ENCODE assay signal across 9 mouse cellular contexts in genomic region chrX:61722281-61723028, GRCm38 (mm10). TPM values are rescaled to one million over a fixed set of nuclear protein-coding genes. Genes with fewer than 3 reads are reported as not detected.
A peak's percentile ranks its signal among the peaks of the same experiment; 100 is the strongest.
DNase-seq lines count a peak whose midpoint lies in the region; ATAC-seq lines count a peak whose summit lies in the region.
"Had no signal": no experiment of that assay in that cellular context is flagged by ENCODE, and none has a peak within 500 bp of the region (broad histone marks: within the 10 kb centered on the region; RNA-seq: fewer than 3 reads in every experiment).

No protein-coding gene starts in this region.

- H3K36me3 ChIP-seq in heart, embryonic 16.5 days (ENCODE audit: control insufficient read depth, insufficient read depth): no peaks in the 10 kb centered on the region
- no peaks in the 10 kb centered on the region for H3K36me3 ChIP-seq in liver, embryonic 12.5 days

- H3K9me3 ChIP-seq in heart, embryonic 16.5 days (replicated peaks; ENCODE audit: control insufficient read depth, low read length): no peaks in the 10 kb centered on the region
- no peaks in the 10 kb centered on the region for H3K9me3 ChIP-seq in liver, embryonic 12.5 days (replicated peaks)

- H3K4me2 ChIP-seq in heart, embryonic 16.5 days (ENCODE audit: low read depth, low read length): peak overlapping the region; percentile 63
- peak overlapping the region; percentile 47 for H3K4me2 ChIP-seq in liver, embryonic 12.5 days

- DNase-seq in right cerebral cortex, postnatal 36 days (ENCODE audit: low spot score in 2 of 2): peak; percentile 3 to 12
- no peak for DNase-seq in right cerebral cortex, postnatal 4 days
- peak; percentile 60 to 62 for DNase-seq in cerebellum, postnatal 10 days
- peak; percentile 42 for DNase-seq in retina, postnatal 1 day
- no peak for DNase-seq in urinary bladder, adult 2 months (ENCODE audit: low spot score)
- no peak for DNase-seq in adrenal gland, postnatal 4 days (ENCODE audit: low spot score in 2 of 2)

- no peaks in the 10 kb centered on the region for H3K27me3 ChIP-seq in heart, embryonic 16.5 days (ENCODE audit: control insufficient read depth, insufficient read depth, low read length)
- H3K27me3 ChIP-seq in liver, embryonic 12.5 days (replicated peaks): no peaks in the 10 kb centered on the region

- H3K4me1 ChIP-seq in heart, embryonic 16.5 days (ENCODE audit: control insufficient read depth, insufficient read depth, low read length): no peaks in the 10 kb centered on the region
- 0 out of 2 replicates have a peak, but pooled peaks cover 3% of the 10 kb centered on the region for H3K4me1 ChIP-seq in liver, embryonic 12.5 days

- no peak overlapping the region for H3K9ac ChIP-seq in heart, embryonic 16.5 days (ENCODE audit: low read length)
- no peak overlapping the region for H3K9ac ChIP-seq in liver, embryonic 12.5 days

- WGBS in heart, embryonic 16.5 days: 13% methylated on average over 12 of the region's 12 CpGs
- 7% methylated on average over 12 of the region's 12 CpGs for WGBS in liver, embryonic 12.5 days (ENCODE audit: insufficient replicate concordance)

- peak overlapping the region; percentile 42 for H3K4me3 ChIP-seq in heart, embryonic 16.5 days (ENCODE audit: low read length)
- no peak overlapping the region for H3K4me3 ChIP-seq in liver, embryonic 12.5 days

- no peak overlapping the region for H3K27ac ChIP-seq in heart, embryonic 16.5 days (ENCODE audit: low read length)
- no peak overlapping the region for H3K27ac ChIP-seq in liver, embryonic 12.5 days
- H3K27ac ChIP-seq: macrophage had no signal

- ATAC-seq in heart, embryonic 16.5 days (replicated peaks; ENCODE audit: extremely low read depth, insufficient read depth, low FRiP score): peak; percentile 28; the same call in 1 of the 2 replicates
- ATAC-seq in liver, embryonic 12.5 days: peak; percentile 62; the same call in 1 of the 2 replicates

RNA-seq across cellular contexts. Expression of gene Ldoc1, which starts 13.2 kb away (rescaled TPM):
- polyA plus RNA-seq in heart, embryonic 16.5 days (2015; fragmentation: Nextera tagmentation; extraction: Ambion mirVana): 0.16 TPM in 2 replicates
- 0.29 and 0.38 TPM in 2 replicates for polyA plus RNA-seq in liver, embryonic 12.5 days (2016; fragmentation: Nextera tagmentation; extraction: Ambion mirVana)
- 0.31 and 0.34 TPM in 2 replicates for polyA plus RNA-seq in urinary bladder, adult 2 months (2012; rRNA removed)
- 1 to 10 TPM; 5.5 to 6.1 TPM for total RNA-seq in adrenal gland, postnatal 4 days (2021)
- polyA plus RNA-seq: macrophage had no signal

Comparison
In these comparisons a context has a peak if more than half of its experiments do, and no peak if none do; other contexts are left out.
1. DNase-seq: peak in right cerebral cortex, postnatal 36 days (2 of 2), cerebellum, postnatal 10 days (2 of 2) and retina, postnatal 1 day (single experiment); none in right cerebral cortex, postnatal 4 days (single experiment), urinary bladder, adult 2 months (single experiment) and adrenal gland, postnatal 4 days (0 of 2).